Mouse (Mus musculus) heart, adult 2 months (tissue): ENCODE results near the gene Gper1.

Source experiments
- CTCF ChIP-seq: fragments of 200-600 bp; IDR thresholded peaks from 2 replicates; pipeline ENCODE4 v1.8.1; 2022; ENCODE audit warnings: antibody characterized with exemption, mild to moderate bottlenecking, moderate library complexity
- EP300 ChIP-seq: fragments of 200-500 bp; IDR thresholded peaks from 2 replicates; pipeline ENCODE4 v1.6.1; 2011; ENCODE audit warnings: low read depth, low read length, control low read depth; ENCODE audit not compliant: insufficient read depth

DNA sequence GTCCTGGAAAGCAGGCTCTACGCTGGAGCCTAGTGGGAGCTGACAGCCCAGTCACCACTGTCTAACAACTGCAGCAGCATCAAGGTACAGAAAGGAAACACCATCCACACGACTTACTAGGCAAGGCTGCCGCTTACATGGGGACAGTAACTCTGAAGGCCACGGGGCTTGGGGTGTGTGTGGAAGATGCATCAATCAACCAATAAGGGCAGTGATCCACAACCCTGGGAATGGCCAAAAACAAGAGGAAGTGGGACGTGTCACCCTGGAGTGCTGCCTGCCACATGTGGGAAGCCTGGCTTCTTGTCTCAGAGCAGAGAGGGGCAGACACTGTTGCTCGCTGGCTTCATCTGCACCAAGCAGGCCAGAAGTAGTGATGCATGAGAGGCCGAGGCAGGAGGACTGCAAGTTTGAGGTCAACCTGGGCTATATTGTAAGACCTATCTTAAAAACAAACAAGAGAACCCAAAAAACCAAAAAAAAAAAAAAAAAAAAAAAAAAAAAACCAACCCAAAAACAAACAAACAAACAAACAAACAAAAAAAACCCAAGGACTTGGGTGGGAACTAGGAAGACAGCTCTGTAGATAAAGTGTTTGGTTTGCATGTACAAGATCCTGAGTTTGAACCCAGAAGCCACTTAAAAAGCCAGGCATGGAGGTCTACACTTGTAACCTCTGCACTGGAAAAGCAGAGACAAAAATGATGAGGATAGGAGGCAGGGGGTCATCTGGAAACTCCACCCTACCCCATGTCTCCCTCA, 10.0 kb downstream of the Gper1 start:
- TF ChIP-seq CTCF, result no peak
- TF ChIP-seq EP300, result no peak
